Mouse (Mus musculus) intestine, postnatal 0 days (tissue): Measurements from ENCODE around the gene Gk2. TPM values are rescaled to one million over a fixed set of nuclear protein-coding genes. Genes with fewer than 3 reads are reported as not detected.

Experiments used
- ATAC-seq: fragments of 200-750 bp; cut with Nextera tagmentation; 2 replicates; pipeline ENCODE4 v1.8.0; 2017; ENCODE audit warnings: mild to moderate bottlenecking, moderate TSS enrichment, moderate library complexity
- H3K27ac ChIP-seq: fragments of 300-500 bp; sonication (generic); 2 replicates; pipeline ENCODE4 v1.5.1; 2014; ENCODE audit warnings: mild to moderate bottlenecking, low read depth, low read length, moderate library complexity
- H3K27me3 ChIP-seq: fragments of 300-500 bp; sonication (generic); replicated peaks from 2 replicates; pipeline ENCODE4 v1.6.1; 2014; ENCODE audit warnings: low read length, mixed read lengths; ENCODE audit not compliant: control insufficient read depth, insufficient read depth
- H3K36me3 ChIP-seq: fragments of 300-500 bp; sonication (generic); 2 replicates; pipeline ENCODE4 v1.6.1; 2014; ENCODE audit warnings: mild to moderate bottlenecking, moderate library complexity; ENCODE audit not compliant: control insufficient read depth, insufficient read depth
- H3K4me1 ChIP-seq: fragments of 300-500 bp; sonication (generic); replicated peaks from 2 replicates; pipeline ENCODE4 v1.6.1; 2014; ENCODE audit warnings: antibody characterized with exemption, low read length, mixed read lengths; ENCODE audit not compliant: control insufficient read depth, insufficient read depth
- H3K4me2 ChIP-seq: fragments of 300-500 bp; sonication (generic); replicated peaks from 2 replicates; pipeline ENCODE4 v1.6.1; 2014; ENCODE audit warnings: low read depth, mild to moderate bottlenecking, moderate library complexity
- H3K4me3 ChIP-seq: fragments of 300-500 bp; sonication (generic); 2 replicates; pipeline ENCODE4 v1.5.1; 2014; ENCODE audit warnings: low read depth, low read length
- H3K9ac ChIP-seq: fragments of 300-500 bp; sonication (generic); 2 replicates; pipeline ENCODE4 v1.6.1; 2014; ENCODE audit warnings: mild to moderate bottlenecking, low read depth, low read length
- H3K9me3 ChIP-seq: fragments of 300-500 bp; sonication (generic); 2 replicates; pipeline ENCODE4 v1.6.1; 2016; ENCODE audit warnings: mixed run types; ENCODE audit not compliant: control insufficient read depth
- CTCF ChIP-seq: sonication (generic); IDR thresholded peaks from 2 replicates; pipeline ENCODE4 v1.5.1; 2016; ENCODE audit warnings: low read depth, mild to moderate bottlenecking, control low read depth, antibody characterized with exemption, moderate library complexity
- WGBS: fragments of 180-500 bp; shearing (Covaris S2); extraction: QIAGEN DNeasy Blood & Tissue Kit; methylation state at CpG from one replicate; pipeline ENCODE4 v1.1.7; 2014; 5-methylcytosine and 5-hydroxymethylcytosine counted together
- polyA plus RNA-seq: library from polyadenylated mRNA; unstranded; fragments of >200 nt; fragmentation: Nextera tagmentation; extraction: Ambion mirVana; gene quantifications from 2 replicates; pipeline ENCODE4 v1.2.1, GENCODE M21; 2015

Gk2 gene
- polyA plus RNA-seq, 1 experiment from 2014 or later: not detected

- Histone ChIP-seq H3K9me3 (no peaks in the 10 kb centered on the region), H3K4me1 (no peaks in the 10 kb centered on the region), H3K4me3 (no peak overlapping the region), H3K4me2 (no peak overlapping the region), H3K36me3 (no peaks in the 10 kb centered on the region), H3K27me3 (no peaks in the 10 kb centered on the region), H3K27ac (no peak overlapping the region), H3K9ac (no peak overlapping the region)
- TF ChIP-seq CTCF: no peak
- 84% methylated on average over 2 of the region's 2 CpGs for WGBS
- no peak for ATAC-seq
These were observed 35.2 kb downstream of the Gk2 start for GRCm38 (mm10) chr5:97421669-97422068.

- no peak for ATAC-seq
- Histone ChIP-seq H3K27ac (no peak overlapping the region), H3K27me3 (no peaks in the 10 kb centered on the region), H3K36me3 (no peaks in the 10 kb centered on the region), H3K4me3 (no peak overlapping the region), H3K9me3 (no peaks in the 10 kb centered on the region), H3K4me1 (no peaks in the 10 kb centered on the region), H3K4me2 (no peak overlapping the region), H3K9ac (no peak overlapping the region)
- TF ChIP-seq CTCF: no peak
- WGBS: 74% methylated on average over 2 of the region's 2 CpGs
These were observed 39.6 kb downstream of the Gk2 start for GRCm38 (mm10) chr5:97417185-97417584.

GRCm38 (mm10) chr5:97415837-97416236 lies 41.0 kb downstream of the Gk2 start:
- Histone ChIP-seq H3K4me2 (no peak overlapping the region), H3K4me3 (no peak overlapping the region), H3K9ac (no peak overlapping the region), H3K9me3 (no peaks in the 10 kb centered on the region), H3K36me3 (no peaks in the 10 kb centered on the region), H3K27me3 (no peaks in the 10 kb centered on the region), H3K27ac (no peak overlapping the region), H3K4me1 (no peaks in the 10 kb centered on the region)
- no peak for TF ChIP-seq CTCF
- ATAC-seq: no peak
- WGBS: 80% methylated on average over 6 of the region's 6 CpGs

GRCm38 (mm10) chr5:97413716-97414115 lies 43.1 kb downstream of the Gk2 start:
- no peak overlapping the region for H3K4me2 ChIP-seq
- no peak overlapping the region for H3K27ac ChIP-seq
- no peaks in the 10 kb centered on the region for H3K27me3 ChIP-seq
- H3K36me3 ChIP-seq: no peaks in the 10 kb centered on the region
- no peak overlapping the region for H3K9ac ChIP-seq
- WGBS: 85% methylated on average over 3 of the region's 3 CpGs
- no peaks in the 10 kb centered on the region for H3K9me3 ChIP-seq
- no peak overlapping the region for H3K4me3 ChIP-seq
- H3K4me1 ChIP-seq: no peaks in the 10 kb centered on the region
- no peak for ATAC-seq
- TF ChIP-seq CTCF: no peak

GRCm38 (mm10) chr5:97410190-97410589 lies 46.6 kb downstream of the Gk2 start:
- Histone ChIP-seq H3K9me3 (no peaks in the 10 kb centered on the region), H3K4me3 (no peak overlapping the region), H3K4me2 (no peak overlapping the region), H3K9ac (no peak overlapping the region), H3K36me3 (no peaks in the 10 kb centered on the region), H3K27ac (no peak overlapping the region), H3K4me1 (no peaks in the 10 kb centered on the region), H3K27me3 (no peaks in the 10 kb centered on the region)
- WGBS: 73% methylated on average over 6 of the region's 6 CpGs
- ATAC-seq: no peak
- TF ChIP-seq CTCF: no peak

- Histone ChIP-seq H3K27ac (no peak overlapping the region), H3K27me3 (no peaks in the 10 kb centered on the region), H3K9me3 (no peaks in the 10 kb centered on the region), H3K4me1 (no peaks in the 10 kb centered on the region), H3K9ac (no peak overlapping the region), H3K4me2 (no peak overlapping the region), H3K36me3 (no peaks in the 10 kb centered on the region), H3K4me3 (no peak overlapping the region)
- TF ChIP-seq CTCF: no peak
- ATAC-seq: no peak
- WGBS: 66% methylated on average over 4 of the region's 4 CpGs
These were observed 47.6 kb downstream of the Gk2 start for GRCm38 (mm10) chr5:97409234-97409704.

Other genes with a start within 250 kb of the Gk2 start
- 0.03 TPM in 1 of 2 replicates, not detected in the other for gene Naa11, start 64.6 kb downstream of the Gk2 start, polyA plus RNA-seq